Comparison of ENCODE assay signal across 10 mouse cellular contexts in the genomic region with DNA sequence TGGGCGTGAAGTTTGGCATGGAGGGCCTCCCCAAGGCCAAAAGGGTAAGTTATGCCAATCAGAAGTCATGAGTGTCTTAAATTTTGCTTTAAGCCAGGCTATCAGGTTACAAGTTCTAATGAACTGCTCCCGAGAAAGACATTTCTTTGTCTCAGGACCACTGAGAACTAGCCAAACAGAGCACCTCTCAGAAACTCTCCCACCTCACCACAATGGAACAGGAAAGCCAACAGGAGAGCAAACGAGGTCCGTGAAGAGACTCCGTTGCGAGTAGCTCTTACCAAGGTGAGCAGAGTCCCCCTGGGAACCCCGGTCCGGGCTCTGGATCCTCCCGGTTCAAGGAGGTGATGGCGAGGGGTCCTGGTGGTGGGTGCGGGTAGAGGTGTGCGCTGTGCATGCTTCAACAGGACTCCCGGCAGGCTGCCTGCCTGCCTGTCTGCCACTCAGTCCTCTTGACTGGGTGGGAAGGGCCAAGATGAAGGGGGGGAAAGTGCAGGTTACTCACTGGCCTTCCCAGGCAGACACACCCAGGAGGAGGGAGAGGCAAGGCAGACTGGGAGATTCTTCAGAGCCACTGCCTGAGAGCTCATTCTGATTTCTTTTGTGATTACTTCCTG.
DNase-seq lines count a peak whose midpoint lies in the region; ATAC-seq lines count a peak whose summit lies in the region.
"Had no signal": no experiment of that assay in that cellular context is flagged by ENCODE, and none has a peak within 500 bp of the region (broad histone marks: within the 10 kb centered on the region; RNA-seq: fewer than 3 reads in every experiment).

No protein-coding gene starts in this region.

- no peaks in the 10 kb centered on the region for H3K36me3 ChIP-seq in heart, embryonic 11.5 days (ENCODE audit: control insufficient read depth, insufficient read depth, low read length)
- no peaks in the 10 kb centered on the region for H3K36me3 ChIP-seq in neural tube, embryonic 12.5 days

- ATAC-seq in heart, embryonic 11.5 days (replicated peaks; ENCODE audit: insufficient number of reproducible peaks, low FRiP score, low TSS enrichment) = peak; percentile 44; the same call in 1 of the 2 replicates
- ATAC-seq in neural tube, embryonic 12.5 days (ENCODE audit: low FRiP score, low read depth) = no peak; the same call in 1 of the 2 replicates
- ATAC-seq in activated CD4-positive, CD25-positive, alpha-beta regulatory T cell, adult 4 months = no peak

- H3K27ac ChIP-seq in heart, embryonic 11.5 days (ENCODE audit: low read depth, low read length) = no peak overlapping the region
- no peak overlapping the region for H3K27ac ChIP-seq in neural tube, embryonic 12.5 days

- H3K4me1 ChIP-seq in heart, embryonic 11.5 days (ENCODE audit: control insufficient read depth, insufficient read depth, low read length) = peaks cover 21% of the 10 kb centered on the region
- peaks cover 33% of the 10 kb centered on the region for H3K4me1 ChIP-seq in neural tube, embryonic 12.5 days

- no peak for DNase-seq in heart, postnatal 10 days
- peak; percentile 54 for DNase-seq in embryo, embryonic 9.5 days (ENCODE audit: extremely low spot score)
- DNase-seq in large intestine, adult 2 months (ENCODE audit: low read depth, low spot score) = peak; percentile 71
- DNase-seq in layer of hippocampus, postnatal 10 days (ENCODE audit: low spot score in 2 of 2) = no peak
- no peak for DNase-seq in ovary, postnatal 36 days (ENCODE audit: low spot score)
- DNase-seq: heart, postnatal 4 days had no signal

- no peak overlapping the region for H3K4me3 ChIP-seq in heart, embryonic 11.5 days (ENCODE audit: low read depth, low read length)
- no peak overlapping the region for H3K4me3 ChIP-seq in neural tube, embryonic 12.5 days
- H3K4me3 ChIP-seq: megakaryocyte, embryonic 14.5 days had no signal

- H3K9ac ChIP-seq in heart, embryonic 11.5 days (ENCODE audit: low read depth, low read length) = no peak overlapping the region
- H3K9ac ChIP-seq in neural tube, embryonic 12.5 days = no peak overlapping the region

- H3K4me2 ChIP-seq in heart, embryonic 11.5 days = peak overlapping the region; percentile 44
- H3K4me2 ChIP-seq in neural tube, embryonic 12.5 days (replicated peaks) = peak overlapping the region; percentile 44

- no peaks in the 10 kb centered on the region for H3K27me3 ChIP-seq in heart, embryonic 11.5 days (ENCODE audit: control insufficient read depth, insufficient read depth, low read length)
- no peaks in the 10 kb centered on the region for H3K27me3 ChIP-seq in neural tube, embryonic 12.5 days (replicated peaks)
- H3K27me3 ChIP-seq: megakaryocyte, embryonic 14.5 days had no signal

- WGBS in heart, embryonic 11.5 days (ENCODE audit: insufficient replicate concordance) = 10% methylated on average over 13 of the region's 13 CpGs
- 29% methylated on average over 13 of the region's 13 CpGs for WGBS in large intestine, adult 2 months
- 13% methylated on average over 13 of the region's 13 CpGs for WGBS in neural tube, embryonic 12.5 days

- no peaks in the 10 kb centered on the region for H3K9me3 ChIP-seq in heart, embryonic 11.5 days (replicated peaks; ENCODE audit: control insufficient read depth, low read length)
- no peaks in the 10 kb centered on the region for H3K9me3 ChIP-seq in neural tube, embryonic 12.5 days
- H3K9me3 ChIP-seq: megakaryocyte, embryonic 14.5 days had no signal

- intact Hi-C loops in heart, postnatal 10 days (cut with DNase I) = no loop called here

Comparison
In these comparisons a context has a peak if more than half of its experiments do, and no peak if none do; other contexts are left out.
1. DNase-seq: peak in embryo, embryonic 9.5 days (single experiment) and large intestine, adult 2 months (single experiment); none in heart, postnatal 10 days (0 of 2), layer of hippocampus, postnatal 10 days (0 of 2) and ovary, postnatal 36 days (single experiment).